Mouse (Mus musculus): Measurements from ENCODE around the gene Krt80.

GRCm38 (mm10) chr15:101312006-101312405 is 58.0 kb downstream of the Krt80 start:
- TF ChIP-seq POLR2A (IDR thresholded peaks at IDR 0.05; ENCODE audit: low read depth, low read length) (no peak), CTCF (conservative IDR thresholded peaks at IDR 0.05; ENCODE audit: insufficient read depth, insufficient read length, low read depth, low read length) (no peak)

All from kidney, adult 2 months (tissue).